ENCODE assay signal across 8 mouse cellular contexts in genomic region chr9:58873541-58874324, GRCm38 (mm10). TPM values are rescaled to one million over a fixed set of nuclear protein-coding genes. Genes with fewer than 3 reads are reported as not detected.
DNase-seq lines count a peak whose midpoint lies in the region; ATAC-seq and TF ChIP-seq lines count a peak whose summit lies in the region.

No protein-coding gene starts in this region.

- no peaks in the 10 kb centered on the region for H3K27me3 ChIP-seq in forebrain, embryonic 16.5 days (replicated peaks; ENCODE audit: control insufficient read depth, insufficient read depth, low read length)
- no peaks in the 10 kb centered on the region for H3K27me3 ChIP-seq in liver, postnatal 0 days (ENCODE audit: insufficient read depth, low read length)

- TF ChIP-seq CTCF in brain, embryonic 14.5 days (IDR thresholded peaks at IDR 0.05; ENCODE audit: borderline replicate concordance, extremely low read depth, insufficient read depth, insufficient read length): peak; percentile 84
- TF ChIP-seq CTCF in liver, postnatal 0 days (IDR thresholded peaks at IDR 0.05; ENCODE audit: low read depth): peak; percentile 79

- peaks cover 14% of the 10 kb centered on the region for H3K36me3 ChIP-seq in forebrain, embryonic 16.5 days (ENCODE audit: control insufficient read depth, insufficient read depth)
- no peaks in the 10 kb centered on the region for H3K36me3 ChIP-seq in liver, postnatal 0 days (replicated peaks; ENCODE audit: insufficient read depth, low read length)

- H3K9ac ChIP-seq in forebrain, embryonic 16.5 days (replicated peaks; ENCODE audit: low read depth, low read length): no peak overlapping the region
- H3K9ac ChIP-seq in liver, postnatal 0 days (replicated peaks): no peak overlapping the region

- no peak for TF ChIP-seq EP300 in liver, postnatal 0 days (IDR thresholded peaks at IDR 0.05; ENCODE audit: low read depth)

- ATAC-seq in forebrain, embryonic 16.5 days: peak; percentile 33
- ATAC-seq in liver, postnatal 0 days: no peak

- no peaks in the 10 kb centered on the region for H3K4me1 ChIP-seq in forebrain, embryonic 16.5 days (replicated peaks; ENCODE audit: control insufficient read depth, insufficient read depth, low read length)
- no peaks in the 10 kb centered on the region for H3K4me1 ChIP-seq in liver, postnatal 0 days (ENCODE audit: insufficient read depth)

- no peak overlapping the region for H3K27ac ChIP-seq in forebrain, embryonic 16.5 days (ENCODE audit: low read length)
- no peak overlapping the region for H3K27ac ChIP-seq in liver, postnatal 0 days (ENCODE audit: low read depth)

- no peak overlapping the region for H3K4me2 ChIP-seq in forebrain, embryonic 16.5 days (ENCODE audit: low read length)
- H3K4me2 ChIP-seq in liver, postnatal 0 days (ENCODE audit: low read depth, low read length): no peak overlapping the region

- WGBS in forebrain, embryonic 16.5 days: 47% methylated on average over 10 of the region's 10 CpGs
- 33% methylated on average over 10 of the region's 10 CpGs for WGBS in liver, postnatal 0 days (ENCODE audit: insufficient replicate concordance)

- TF ChIP-seq POLR2A in brain, embryonic 14.5 days (IDR thresholded peaks at IDR 0.05; ENCODE audit: borderline replicate concordance, extremely low read depth, insufficient read depth, insufficient read length, poor library complexity, severe bottlenecking): no peak

- peak; percentile 27 for DNase-seq in urinary bladder, postnatal 25 days (ENCODE audit: low spot score)
- DNase-seq in urinary bladder, postnatal 10 days (ENCODE audit: low spot score): no peak
- DNase-seq in brain, embryonic 14.5 days (ENCODE audit: low read depth): peak; percentile 88
- DNase-seq in kidney, adult 9 months: peak; percentile 73
- DNase-seq in liver, postnatal 0 days: peak; percentile 49
- peak; percentile 87 for DNase-seq in retina, embryonic 14.5 days (ENCODE audit: low spot score)
- DNase-seq in spleen, adult 12 weeks (ENCODE audit: low spot score): no peak

- H3K4me3 ChIP-seq in forebrain, embryonic 16.5 days (replicated peaks; ENCODE audit: low read length): no peak overlapping the region
- no peak overlapping the region for H3K4me3 ChIP-seq in liver, postnatal 0 days (ENCODE audit: low read depth, low read length)

- H3K9me3 ChIP-seq in forebrain, embryonic 16.5 days (ENCODE audit: control insufficient read depth, low read length): no peaks in the 10 kb centered on the region
- H3K9me3 ChIP-seq in liver, postnatal 0 days (ENCODE audit: low read length): no peaks in the 10 kb centered on the region

RNA-seq across cellular contexts. Expression of gene Hcn4, which starts 50.5 kb away (rescaled TPM):
- polyA plus RNA-seq in brain, embryonic 14.5 days (2012; rRNA removed): 8.5 and 20.3 TPM in 2 replicates
- 2.1 and 2.8 TPM in 2 replicates for polyA plus RNA-seq in forebrain, embryonic 16.5 days (2015; fragmentation: Nextera tagmentation; extraction: Ambion mirVana)
- polyA plus RNA-seq in liver, postnatal 0 days (2015; fragmentation: Nextera tagmentation; extraction: Ambion mirVana): not detected in 2 replicates

Comparison
In these comparisons a context has a peak if more than half of its experiments do, and no peak if none do; other contexts are left out.
1. DNase-seq: peak in urinary bladder, postnatal 25 days (single experiment), brain, embryonic 14.5 days (single experiment), kidney, adult 9 months (single experiment), liver, postnatal 0 days (single experiment) and retina, embryonic 14.5 days (single experiment); none in urinary bladder, postnatal 10 days (single experiment) and spleen, adult 12 weeks (single experiment).